Mouse (Mus musculus) megakaryocyte, embryonic 14.5 days (primary cell): Measurements from ENCODE around the gene Ppp3ca. TPM values are rescaled to one million over a fixed set of nuclear protein-coding genes. Genes with fewer than 3 reads are reported as not detected.

ENCODE experiments used
- H3K27me3 ChIP-seq: replicated peaks from 2 replicates; pipeline ENCODE3; 2012; ENCODE audit warnings: inconsistent platforms
- H3K36me3 ChIP-seq: replicated peaks from 2 replicates; pipeline ENCODE3; 2012; ENCODE audit warnings: low read length, inconsistent platforms, mixed read lengths
- H3K4me1 ChIP-seq: 2 replicates; pipeline ENCODE4 v1.6.1; 2012; ENCODE audit warnings: inconsistent platforms
- H3K4me3 ChIP-seq: replicated peaks from 2 replicates; pipeline ENCODE3; 2012; ENCODE audit warnings: moderate library complexity, mild to moderate bottlenecking, inconsistent platforms
- H3K9me3 ChIP-seq: 2 replicates; pipeline ENCODE4 v1.6.1; 2012; ENCODE audit warnings: inconsistent platforms
- FLI1 ChIP-seq: IDR thresholded peaks from 2 replicates; pipeline ENCODE4 v1.6.1; 2012; ENCODE audit warnings: low read length, inconsistent platforms, mixed read lengths
- GATA1 ChIP-seq: IDR thresholded peaks from 3 replicates; pipeline ENCODE4 v1.6.1; 2012; ENCODE audit warnings: mixed read lengths, low read length, inconsistent platforms, borderline replicate concordance
- polyA plus RNA-seq: library from polyadenylated mRNA; stranded (reverse); fragments of >175 nt; gene quantifications from 2 replicates; pipeline ENCODE4 v1.2.3, GENCODE M21; 2012; ENCODE audit warnings: low replicate concordance; ENCODE audit not compliant: insufficient read depth

Ppp3ca gene
- polyA plus RNA-seq, 1 experiment: 42.7 TPM

- H3K4me3 ChIP-seq: no peak overlapping the region
- H3K9me3 ChIP-seq: no peaks in the 10 kb centered on the region
- no peaks in the 10 kb centered on the region for H3K4me1 ChIP-seq
- TF ChIP-seq FLI1 (no peak), GATA1 (no peak)
- H3K36me3 ChIP-seq: peaks cover 61% of the 10 kb centered on the region
- H3K27me3 ChIP-seq: no peaks in the 10 kb centered on the region
Observed at GRCm38 (mm10) chr3:136911276-136911675, 241.4 kb downstream of the Ppp3ca start.

DNA sequence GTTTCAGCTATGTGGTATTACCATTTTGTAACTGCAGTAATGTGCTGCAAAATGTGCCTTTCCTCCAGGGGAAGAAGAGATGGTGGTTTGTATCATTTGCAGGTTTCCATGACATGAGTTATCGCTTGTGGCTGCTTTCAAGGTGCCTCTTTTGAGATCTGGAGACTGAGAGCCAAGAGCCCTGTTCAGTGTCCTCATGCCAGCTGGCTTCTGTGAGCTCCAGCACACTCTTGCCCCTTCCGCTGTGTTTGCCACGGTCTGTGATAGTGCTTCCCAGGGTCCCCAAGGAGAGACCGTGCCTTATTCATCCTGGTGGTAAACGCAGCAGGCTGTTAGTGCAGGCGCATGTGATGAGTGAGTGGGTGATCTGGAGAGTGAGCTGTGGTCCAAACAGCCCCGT lies 247.2 kb downstream of the Ppp3ca start:
- no peak for TF ChIP-seq GATA1
- TF ChIP-seq FLI1: no peak
- Histone ChIP-seq H3K36me3 (peaks cover 56% of the 10 kb centered on the region), H3K27me3 (no peaks in the 10 kb centered on the region), H3K4me1 (no peaks in the 10 kb centered on the region), H3K4me3 (no peak overlapping the region), H3K9me3 (no peaks in the 10 kb centered on the region)

DNA sequence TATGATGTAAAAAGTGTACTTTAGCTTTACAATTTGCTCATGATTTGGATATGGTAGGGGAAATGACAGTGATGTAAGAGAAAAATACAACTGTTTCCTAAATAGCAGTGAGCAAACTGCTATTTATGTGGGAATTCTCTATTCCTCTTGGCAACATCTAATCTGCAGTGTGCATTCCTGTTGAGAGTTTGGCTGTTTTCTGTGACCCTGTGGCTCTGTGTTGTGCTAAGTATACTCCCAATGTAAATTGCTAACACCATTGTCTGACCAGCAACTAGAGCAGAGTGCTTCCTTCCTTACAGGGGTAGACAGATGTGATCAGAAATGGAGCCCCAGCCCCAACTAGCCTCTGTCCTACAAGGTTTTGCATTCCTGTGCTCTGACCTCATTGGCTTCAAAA lies 263.1 kb downstream of the Ppp3ca start:
- Histone ChIP-seq H3K27me3 (no peaks in the 10 kb centered on the region), H3K9me3 (no peaks in the 10 kb centered on the region), H3K4me1 (peaks cover 10% of the 10 kb centered on the region; the same call in 1 of the 2 replicates), H3K4me3 (no peak overlapping the region), H3K36me3 (peaks cover 79% of the 10 kb centered on the region)
- TF ChIP-seq GATA1 (no peak), FLI1 (no peak)

- Histone ChIP-seq H3K9me3 (no peaks in the 10 kb centered on the region), H3K27me3 (no peaks in the 10 kb centered on the region), H3K4me3 (peak overlapping the region; percentile 80), H3K4me1 (peaks cover 23% of the 10 kb centered on the region), H3K36me3 (peaks cover 29% of the 10 kb centered on the region)
- no peak for TF ChIP-seq GATA1
- no peak for TF ChIP-seq FLI1
Observed at GRCm38 (mm10) chr3:136940733-136941601, 271.0 kb downstream of the Ppp3ca start.

- Histone ChIP-seq H3K36me3 (peaks cover 23% of the 10 kb centered on the region), H3K9me3 (no peaks in the 10 kb centered on the region), H3K4me3 (peak overlapping the region; percentile 38), H3K27me3 (no peaks in the 10 kb centered on the region), H3K4me1 (peaks cover 23% of the 10 kb centered on the region)
- no peak for TF ChIP-seq FLI1
- TF ChIP-seq GATA1: no peak
Observed at GRCm38 (mm10) chr3:136941602-136941926, 271.6 kb downstream of the Ppp3ca start.

GRCm38 (mm10) chr3:136945550-136945949 lies 275.6 kb downstream of the Ppp3ca start:
- TF ChIP-seq FLI1 (no peak), GATA1 (no peak)
- Histone ChIP-seq H3K4me1 (peaks cover 15% of the 10 kb centered on the region), H3K9me3 (no peaks in the 10 kb centered on the region), H3K36me3 (no peaks in the 10 kb centered on the region), H3K27me3 (no peaks in the 10 kb centered on the region), H3K4me3 (no peak overlapping the region)

- peaks cover 4% of the 10 kb centered on the region for H3K4me1 ChIP-seq
Observed at GRCm38 (mm10) chr3:136946662-136947061, 276.7 kb downstream of the Ppp3ca start.

DNA sequence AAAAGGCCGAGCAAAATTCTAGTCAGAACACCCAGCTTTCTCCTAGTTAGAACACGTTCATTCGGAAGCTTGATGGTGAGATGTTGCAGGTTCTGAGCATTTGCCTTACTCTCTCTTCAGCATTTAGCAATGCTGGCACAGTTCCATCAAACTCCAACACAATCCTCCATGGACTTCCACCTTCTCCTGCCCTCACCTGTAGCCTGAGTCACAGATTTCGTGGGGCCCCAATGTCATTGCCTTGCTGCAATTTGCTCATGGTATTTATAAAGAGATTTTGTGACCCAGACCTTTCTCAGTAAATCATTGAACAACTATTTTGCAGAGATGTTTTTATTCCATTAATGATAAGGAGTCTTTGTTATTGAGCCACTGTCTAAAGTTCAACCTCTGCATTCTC lies 278.2 kb downstream of the Ppp3ca start:
- TF ChIP-seq GATA1: no peak
- no peak for TF ChIP-seq FLI1
- Histone ChIP-seq H3K36me3 (no peaks in the 10 kb centered on the region), H3K4me3 (no peak overlapping the region), H3K4me1 (no peaks in the 10 kb centered on the region; the same call in 1 of the 2 replicates), H3K27me3 (no peaks in the 10 kb centered on the region), H3K9me3 (no peaks in the 10 kb centered on the region)

More at GRCm38 (mm10) chr3:136946662-136947061, 276.7 kb downstream of the Ppp3ca start:
- H3K9me3 ChIP-seq: no peaks in the 10 kb centered on the region
- no peak overlapping the region for H3K4me3 ChIP-seq
- no peak for TF ChIP-seq FLI1
- no peak for TF ChIP-seq GATA1
- H3K27me3 ChIP-seq: no peaks in the 10 kb centered on the region
- no peaks in the 10 kb centered on the region for H3K36me3 ChIP-seq

DNA sequence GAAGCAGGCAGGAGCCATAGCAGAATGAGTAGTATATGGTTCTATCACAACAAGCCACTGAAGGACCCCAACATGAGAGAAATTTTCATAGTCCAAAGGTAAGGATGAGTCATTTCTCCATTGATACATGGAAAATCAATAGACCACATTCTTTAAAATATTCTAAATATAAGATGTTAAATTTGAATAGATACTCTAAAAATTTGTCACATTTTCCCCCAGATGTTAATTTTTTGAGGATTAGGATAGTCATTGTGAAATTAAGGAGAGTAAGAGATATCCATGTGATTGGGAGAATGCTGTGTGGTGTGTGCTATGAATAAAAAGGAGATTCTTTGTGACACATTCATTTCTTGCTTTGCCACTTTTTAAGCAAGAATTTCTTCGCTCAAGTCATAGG lies 281.9 kb downstream of the Ppp3ca start:
- Histone ChIP-seq H3K4me3 (no peak overlapping the region), H3K9me3 (no peaks in the 10 kb centered on the region; the same call in 1 of the 2 replicates), H3K27me3 (no peaks in the 10 kb centered on the region), H3K4me1 (no peaks in the 10 kb centered on the region), H3K36me3 (no peaks in the 10 kb centered on the region)
- TF ChIP-seq GATA1 (no peak), FLI1 (no peak)

DNA sequence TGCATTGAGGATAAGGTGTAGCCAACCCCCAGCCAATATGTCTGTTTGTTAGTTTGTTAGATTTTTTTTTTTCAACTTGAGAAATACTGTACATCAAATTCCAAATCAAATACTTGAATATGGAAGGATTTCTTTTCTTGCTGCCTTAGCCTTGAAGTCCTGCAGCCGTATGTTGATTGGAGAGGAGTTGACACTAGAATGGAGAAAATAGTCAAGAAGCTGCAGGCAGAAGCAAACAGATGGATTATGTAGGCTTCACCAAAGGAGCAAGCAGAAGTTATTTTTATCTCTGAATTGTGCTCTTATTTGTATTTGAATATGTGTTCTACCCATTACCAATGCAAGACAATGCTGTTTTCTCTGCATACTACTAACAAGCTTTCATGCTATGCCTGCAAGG lies 282.9 kb downstream of the Ppp3ca start:
- no peaks in the 10 kb centered on the region for H3K36me3 ChIP-seq

More for the DNA sequence above, 282.9 kb downstream of the Ppp3ca start:
- TF ChIP-seq FLI1 (no peak), GATA1 (no peak)
- Histone ChIP-seq H3K27me3 (no peaks in the 10 kb centered on the region), H3K9me3 (no peaks in the 10 kb centered on the region; the same call in 1 of the 2 replicates), H3K4me1 (no peaks in the 10 kb centered on the region), H3K4me3 (no peak overlapping the region)
